Mouse (Mus musculus): ENCODE measurements around the gene Ano6.

- TF ChIP-seq CTCF (IDR thresholded peaks at IDR 0.05; ENCODE audit: borderline replicate concordance, insufficient read depth, low read depth, low read length) (no peak), POLR2A (IDR thresholded peaks at IDR 0.05; ENCODE audit: borderline replicate concordance, insufficient read depth, low read length) (no peak)
These were observed 65.3 kb downstream of the Ano6 start for GRCm38 (mm10) chr15:95855953-95856352.

All from cerebellum, adult 2 months (tissue).